Mouse (Mus musculus) CH12.LX (cell line): ENCODE measurements around the gene Car2. TPM values are rescaled to one million over a fixed set of nuclear protein-coding genes. Genes with fewer than 3 reads are reported as not detected.

ENCODE experiments used
- DNase-seq: peaks from one replicate; pipeline ENCODE4 v3.0.0-alpha.2; 2013; ENCODE audit errors: extremely low read depth
- H3K27ac ChIP-seq: 2 replicates; pipeline ENCODE4 v1.5.1; 2012; ENCODE audit warnings: low read depth, mild to moderate bottlenecking, control low read depth, moderate library complexity; ENCODE audit not compliant: insufficient read depth
- H3K27me3 ChIP-seq: replicated peaks from 2 replicates; pipeline ENCODE3; 2012; ENCODE audit warnings: inconsistent platforms
- H3K36me3 ChIP-seq, 2 experiments: replicated peaks in 1 of 2; 2 replicates each; pipeline versions ENCODE3 to v1.6.1; 2012; ENCODE audit warnings: inconsistent platforms in 1 of 2, low read length in 1 of 2, mild to moderate bottlenecking in 1 of 2, mixed read lengths in 1 of 2, moderate library complexity in 1 of 2; ENCODE audit not compliant: control insufficient read depth in 1 of 2, insufficient read depth in 1 of 2
- H3K4me1 ChIP-seq, 2 experiments: 2 replicates each; pipeline ENCODE4 v1.6.1; 2012; ENCODE audit warnings: inconsistent platforms in 1 of 2, moderate library complexity in 1 of 2; ENCODE audit not compliant: insufficient read depth in 2 of 2, control insufficient read depth in 1 of 2
- H3K4me2 ChIP-seq: 2 replicates; pipeline ENCODE4 v1.6.1; 2012; ENCODE audit warnings: low read depth, mild to moderate bottlenecking, control low read depth; ENCODE audit not compliant: poor library complexity, insufficient read depth, severe bottlenecking
- H3K4me3 ChIP-seq, 3 experiments: fragments of 150-350 bp in 1 of 3; sonication (generic) in 1 of 3; replicated peaks in 1 of 3; 2 replicates each; pipeline versions ENCODE3 to v1.5.1; 2011 to 2012; ENCODE audit warnings: low read depth in 2 of 3, low read length in 2 of 3, mild to moderate bottlenecking in 2 of 3, moderate library complexity in 2 of 3, control low read depth in 1 of 3, improper control_type of control experiment in 1 of 3, inconsistent platforms in 1 of 3, mixed read lengths in 1 of 3; ENCODE audit not compliant: poor library complexity in 1 of 3
- H3K79me2 ChIP-seq: replicated peaks from 2 replicates; pipeline ENCODE4 v1.6.1; 2012; ENCODE audit warnings: mild to moderate bottlenecking, moderate library complexity; ENCODE audit not compliant: control insufficient read depth, poor library complexity, insufficient read depth, severe bottlenecking; ENCODE audit errors: extremely low read depth
- H3K9ac ChIP-seq: 2 replicates; pipeline ENCODE4 v1.6.1; 2012; ENCODE audit warnings: low read depth, mild to moderate bottlenecking, control low read depth, moderate library complexity; ENCODE audit not compliant: insufficient read depth
- H3K9me3 ChIP-seq: replicated peaks from 2 replicates; pipeline ENCODE3; 2012; ENCODE audit warnings: low read length, inconsistent platforms, mixed read lengths
- BHLHE40 ChIP-seq: IDR thresholded peaks from 2 replicates; pipeline ENCODE4 v1.6.1; 2011; ENCODE audit warnings: mild to moderate bottlenecking, low read depth, low read length, improper control_type of control experiment
- CHD1 ChIP-seq: IDR thresholded peaks from 2 replicates; pipeline ENCODE4 v1.6.1; 2012; ENCODE audit warnings: low read depth, low read length, improper control_type of control experiment, inconsistent platforms
- CHD2 ChIP-seq: IDR thresholded peaks from 2 replicates; pipeline ENCODE4 v1.6.1; 2011; ENCODE audit warnings: low read length, improper control_type of control experiment
- GABPA ChIP-seq: IDR thresholded peaks from 2 replicates; pipeline ENCODE4 v1.6.1; 2012; ENCODE audit warnings: low read depth, low read length, improper control_type of control experiment, inconsistent platforms; ENCODE audit not compliant: insufficient replicate concordance
- HCFC1 ChIP-seq: IDR thresholded peaks from 2 replicates; pipeline ENCODE4 v1.6.1; 2012; ENCODE audit warnings: low read depth, mild to moderate bottlenecking, inconsistent platforms, low read length, improper control_type of control experiment
- IRF4 ChIP-seq: IDR thresholded peaks from 2 replicates; pipeline ENCODE4 v1.6.1; 2014; ENCODE audit warnings: low read depth, mild to moderate bottlenecking, inconsistent platforms, low read length, improper control_type of control experiment
- JUND ChIP-seq: conservative IDR thresholded peaks from 2 replicates; pipeline ENCODE4 v1.6.1; 2011; ENCODE audit warnings: low read depth, low read length, improper control_type of control experiment
- MAX ChIP-seq: IDR thresholded peaks from 2 replicates; pipeline ENCODE4 v1.6.1; 2011; ENCODE audit warnings: low read length, improper control_type of control experiment
- MAZ ChIP-seq: IDR thresholded peaks from 2 replicates; pipeline ENCODE4 v1.6.1; 2012; ENCODE audit warnings: low read depth, mild to moderate bottlenecking, inconsistent platforms, low read length, improper control_type of control experiment, moderate library complexity
- MXI1 ChIP-seq: IDR thresholded peaks from 2 replicates; pipeline ENCODE4 v1.6.1; 2011; ENCODE audit warnings: mild to moderate bottlenecking, low read depth, low read length, improper control_type of control experiment
- NELFE ChIP-seq: IDR thresholded peaks from 2 replicates; pipeline ENCODE4 v1.6.1; 2011; ENCODE audit warnings: low read depth, low read length, improper control_type of control experiment
- PAX5 ChIP-seq: IDR thresholded peaks from 2 replicates; pipeline ENCODE4 v1.6.1; 2012; ENCODE audit warnings: low read length, inconsistent platforms, mixed read lengths
- POLR2A ChIP-seq: IDR thresholded peaks from 2 replicates; pipeline ENCODE4 v1.6.1; 2011; ENCODE audit warnings: low read depth, mild to moderate bottlenecking, improper control_type of control experiment, low read length
- RAD21 ChIP-seq: IDR thresholded peaks from 2 replicates; pipeline ENCODE4 v1.6.1; 2011; ENCODE audit warnings: low read depth, mild to moderate bottlenecking, low read length, improper control_type of control experiment, moderate library complexity
- RCOR1 ChIP-seq: conservative IDR thresholded peaks from 2 replicates; pipeline ENCODE4 v1.6.1; 2012; ENCODE audit warnings: low read depth, mild to moderate bottlenecking, inconsistent platforms, low read length, improper control_type of control experiment
- SMC3 ChIP-seq: IDR thresholded peaks from 2 replicates; pipeline ENCODE4 v1.6.1; 2011; ENCODE audit warnings: low read depth, low read length, improper control_type of control experiment
- UBTF ChIP-seq: IDR thresholded peaks from 2 replicates; pipeline ENCODE4 v1.6.1; 2012; ENCODE audit warnings: low read depth, mild to moderate bottlenecking, inconsistent platforms, low read length, improper control_type of control experiment, moderate library complexity
- ZKSCAN1 ChIP-seq: IDR thresholded peaks from 2 replicates; pipeline ENCODE4 v1.6.1; 2012; ENCODE audit warnings: low read depth, inconsistent platforms, low read length, improper control_type of control experiment, borderline replicate concordance
- ZMIZ1 ChIP-seq: IDR thresholded peaks from 2 replicates; pipeline ENCODE4 v1.6.1; 2012; ENCODE audit warnings: low read depth, mild to moderate bottlenecking, inconsistent platforms, low read length, improper control_type of control experiment
- dilution Hi-C: fragments of 300-500 bp; cut with MboI; formaldehyde crosslinking; loops from 2 replicates; pipeline ENCODE4 v1.14.3; 2020; ENCODE audit warnings: low sequenced_read_pairs; ENCODE audit not compliant: extremely low pct_unique_long_range_greater_than_20kb, extremely low pct_ligation_motif_present
- in situ Hi-C: fragments of 300-500 bp; cut with MboI; formaldehyde crosslinking; loops from 3 replicates; pipeline ENCODE4 v1.14.3; 2019; ENCODE audit warnings: low sequenced_read_pairs, low pct_ligation_motif_present, low pct_unique_long_range_greater_than_20kb, mixed read lengths
- polyA plus RNA-seq: library from polyadenylated mRNA; unstranded; fragments of >175 nt; gene quantifications from 2 replicates; pipeline ENCODE4 v1.2.1, GENCODE M21; 2012; ENCODE audit warnings: low read depth; ENCODE audit not compliant: insufficient read length
- total RNA-seq, 2 experiments: library from RNA; depleted of rRNA; stranded (reverse); fragments of 300-350 nt in 1 of 2; fragments of >200 nt in 1 of 2; gene quantifications; 2 replicates each; pipeline ENCODE4 v1.2.3; 2012 to 2014

Car2 gene
- total and polyA plus RNA-seq, 3 experiments = 0.16 TPM; not detected in 2

- Histone ChIP-seq H3K27ac (no peak overlapping the region), H3K9ac (no peak overlapping the region), H3K4me2 (no peak overlapping the region), H3K27me3 (no peaks in the 10 kb centered on the region), H3K36me3 (no peaks in the 10 kb centered on the region), H3K9me3 (no peaks in the 10 kb centered on the region), H3K4me3 (no peak overlapping the region), H3K79me2 (no peaks in the 10 kb centered on the region), H3K4me1 (no peaks in the 10 kb centered on the region)
- in situ Hi-C loops = loop anchor here (10.0 kb wide), 1 partner anchor 175 kb away; no protein-coding TSS in a partner anchor
- TF ChIP-seq MAZ (no peak), CHD1 (no peak), HCFC1 (no peak), POLR2A (no peak), RCOR1 (no peak), GABPA (no peak), ZMIZ1 (no peak), JUND (no peak), BHLHE40 (no peak)
- DNase-seq = no peak
- dilution Hi-C loops = no loop called here
Measured at GRCm38 (mm10) chr3:14860291-14860690, 25.8 kb upstream of the Car2 start.

- in situ Hi-C loops = loop anchor here (10.0 kb wide), 1 partner anchor 176 kb away; no protein-coding TSS in a partner anchor
- Histone ChIP-seq H3K36me3 (no peaks in the 10 kb centered on the region), H3K9me3 (no peaks in the 10 kb centered on the region), H3K79me2 (no peaks in the 10 kb centered on the region), H3K27me3 (no peaks in the 10 kb centered on the region), H3K4me2 (no peak overlapping the region), H3K4me3 (no peak overlapping the region), H3K27ac (no peak overlapping the region), H3K9ac (no peak overlapping the region), H3K4me1 (no peaks in the 10 kb centered on the region)
- TF ChIP-seq CHD2 = no peak
- no peak for TF ChIP-seq POLR2A
- no peak for TF ChIP-seq RCOR1
- TF ChIP-seq RAD21 = no peak
- no peak for TF ChIP-seq ZMIZ1
- no peak for TF ChIP-seq SMC3
- TF ChIP-seq MXI1 = no peak
- no peak for TF ChIP-seq PAX5
- TF ChIP-seq ZKSCAN1 = no peak
- TF ChIP-seq UBTF = no peak
- TF ChIP-seq HCFC1 = no peak
- TF ChIP-seq NELFE = no peak
- no peak for TF ChIP-seq IRF4
- TF ChIP-seq MAX = no peak
- dilution Hi-C loops = no loop called here
- DNase-seq = no peak
Measured at GRCm38 (mm10) chr3:14861165-14861564, 24.9 kb upstream of the Car2 start.
